Mouse (Mus musculus) heart, embryonic 11.5 days (tissue): ENCODE results near the gene Gadd45g. TPM values are rescaled to one million over a fixed set of nuclear protein-coding genes. Genes with fewer than 3 reads are reported as not detected.

Source experiments
- ATAC-seq: fragments of 200-750 bp; cut with Nextera tagmentation; replicated peaks from 2 replicates; pipeline ENCODE4 v1.8.0; 2017; ENCODE audit warnings: moderate library complexity; ENCODE audit not compliant: insufficient number of reproducible peaks, low FRiP score, low TSS enrichment
- H3K27ac ChIP-seq: fragments of 300-500 bp; sonication (generic); 2 replicates; pipeline ENCODE4 v1.5.1; 2014; ENCODE audit warnings: mild to moderate bottlenecking, low read depth, low read length
- H3K27me3 ChIP-seq: fragments of 300-500 bp; sonication (generic); 2 replicates; pipeline ENCODE4 v1.6.1; 2014; ENCODE audit warnings: mild to moderate bottlenecking, low read length, mixed read lengths; ENCODE audit not compliant: control insufficient read depth, insufficient read depth
- H3K36me3 ChIP-seq: fragments of 300-500 bp; sonication (generic); 2 replicates; pipeline ENCODE4 v1.6.1; 2014; ENCODE audit warnings: mild to moderate bottlenecking, low read length, moderate library complexity, mixed read lengths; ENCODE audit not compliant: control insufficient read depth, insufficient read depth
- H3K4me1 ChIP-seq: fragments of 300-500 bp; sonication (generic); 2 replicates; pipeline ENCODE4 v1.6.1; 2014; ENCODE audit warnings: low read length; ENCODE audit not compliant: control insufficient read depth, insufficient read depth
- H3K4me2 ChIP-seq: fragments of 300-500 bp; sonication (generic); 2 replicates; pipeline ENCODE4 v1.6.1; 2014; ENCODE audit warnings: mild to moderate bottlenecking, moderate library complexity
- H3K4me3 ChIP-seq: fragments of 300-500 bp; sonication (generic); 2 replicates; pipeline ENCODE4 v1.5.1; 2014; ENCODE audit warnings: low read depth, low read length
- H3K9ac ChIP-seq: fragments of 300-500 bp; sonication (generic); 2 replicates; pipeline ENCODE4 v1.6.1; 2014; ENCODE audit warnings: mild to moderate bottlenecking, low read depth, low read length, moderate library complexity
- H3K9me3 ChIP-seq: fragments of 300-500 bp; sonication (generic); replicated peaks from 2 replicates; pipeline ENCODE4 v1.6.1; 2016; ENCODE audit warnings: low read length; ENCODE audit not compliant: control insufficient read depth
- WGBS: fragments of 180-500 bp; shearing (Covaris S2); extraction: QIAGEN DNeasy Blood & Tissue Kit; methylation state at CpG from one replicate; pipeline ENCODE4 v1.1.7; 2014; ENCODE audit not compliant: insufficient replicate concordance; 5-methylcytosine and 5-hydroxymethylcytosine counted together
- polyA plus RNA-seq: library from polyadenylated mRNA; unstranded; fragments of >200 nt; fragmentation: Nextera tagmentation; extraction: Ambion mirVana; gene quantifications from 2 replicates; pipeline ENCODE4 v1.2.1, GENCODE M21; 2014

Gadd45g gene
- polyA plus RNA-seq, 1 experiment from 2014 or later, result 45.3 TPM

GRCm38 (mm10) chr13:51866151-51866659 lies 19.7 kb downstream of the Gadd45g start:
- Histone ChIP-seq H3K9ac (no peak overlapping the region), H3K36me3 (no peaks in the 10 kb centered on the region), H3K9me3 (no peaks in the 10 kb centered on the region), H3K4me2 (no peak overlapping the region), H3K4me1 (peaks cover 10% of the 10 kb centered on the region), H3K4me3 (no peak overlapping the region), H3K27ac (no peak overlapping the region), H3K27me3 (peaks cover 3% of the 10 kb centered on the region; the same call in 1 of the 2 replicates)
- no peak for ATAC-seq
- 69% methylated on average over 11 of the region's 11 CpGs for WGBS

- H3K4me1 ChIP-seq, result peaks cover 10% of the 10 kb centered on the region
- no peak overlapping the region for H3K27ac ChIP-seq
- ATAC-seq, result 0 out of 2 replicates have a peak, but pooled peaks have one; percentile 18
- no peak overlapping the region for H3K4me3 ChIP-seq
- H3K9ac ChIP-seq, result no peak overlapping the region; the same call in 1 of the 2 replicates
- no peak overlapping the region for H3K4me2 ChIP-seq
- no peaks in the 10 kb centered on the region for H3K9me3 ChIP-seq
- 48% methylated on average over 12 of the region's 12 CpGs for WGBS
- no peaks in the 10 kb centered on the region for H3K36me3 ChIP-seq
- peaks cover 3% of the 10 kb centered on the region; the same call in 1 of the 2 replicates for H3K27me3 ChIP-seq
Observed at GRCm38 (mm10) chr13:51868491-51869128, 22.1 kb downstream of the Gadd45g start.

DNA sequence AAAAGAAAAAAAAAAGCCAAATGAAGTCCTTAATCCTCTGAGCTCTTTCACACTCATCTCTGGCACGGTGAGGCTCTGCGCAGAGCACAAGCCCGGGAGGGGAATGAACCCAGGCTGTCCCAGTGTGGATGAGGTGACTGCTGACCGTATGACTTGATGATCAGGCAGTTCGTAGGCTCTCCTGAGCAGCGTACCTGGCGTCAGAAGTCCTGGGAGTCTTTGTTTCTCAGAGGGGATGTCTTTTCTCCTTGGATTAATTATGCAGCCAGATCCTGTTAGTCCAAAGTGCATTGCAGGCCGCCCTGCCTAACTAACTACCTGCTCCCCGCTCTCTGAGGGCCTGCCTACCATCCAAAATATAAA lies 22.6 kb downstream of the Gadd45g start:
- Histone ChIP-seq H3K4me3 (no peak overlapping the region), H3K27ac (no peak overlapping the region), H3K36me3 (no peaks in the 10 kb centered on the region), H3K9me3 (no peaks in the 10 kb centered on the region), H3K4me1 (peaks cover 10% of the 10 kb centered on the region), H3K4me2 (no peak overlapping the region), H3K27me3 (peaks cover 3% of the 10 kb centered on the region; the same call in 1 of the 2 replicates), H3K9ac (no peak overlapping the region)
- WGBS, result 72% methylated on average over 9 of the region's 9 CpGs
- no peak for ATAC-seq

DNA sequence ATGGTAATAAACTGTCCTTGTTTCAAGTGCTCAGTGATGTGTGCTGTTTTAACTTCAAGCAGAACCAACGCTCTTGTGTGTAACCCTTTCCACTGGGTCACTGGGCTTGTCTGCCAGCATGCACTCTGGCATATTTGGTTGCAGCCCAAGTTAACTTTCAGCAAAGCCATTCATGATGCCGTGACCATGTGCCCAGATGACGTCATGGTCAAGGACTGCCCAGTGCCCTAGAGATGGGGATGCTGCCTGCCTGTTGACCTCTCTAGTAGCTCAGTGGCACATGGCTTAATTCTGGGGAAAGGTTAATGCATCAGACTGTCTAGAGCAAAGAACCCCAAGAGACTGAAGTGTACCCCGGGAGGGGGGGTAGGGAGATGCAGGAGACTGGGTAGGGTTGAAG lies 24.7 kb downstream of the Gadd45g start:
- H3K4me2 ChIP-seq, result no peak overlapping the region
- peaks cover 8% of the 10 kb centered on the region for H3K4me1 ChIP-seq
- H3K9ac ChIP-seq, result no peak overlapping the region
- H3K27me3 ChIP-seq, result peaks cover 3% of the 10 kb centered on the region; the same call in 1 of the 2 replicates
- no peak for ATAC-seq
- no peaks in the 10 kb centered on the region for H3K9me3 ChIP-seq
- H3K36me3 ChIP-seq, result no peaks in the 10 kb centered on the region
- 89% methylated on average over 4 of the region's 4 CpGs for WGBS
- H3K4me3 ChIP-seq, result no peak overlapping the region
- H3K27ac ChIP-seq, result no peak overlapping the region

GRCm38 (mm10) chr13:51872252-51872962 lies 25.9 kb downstream of the Gadd45g start:
- Histone ChIP-seq H3K27me3 (peaks cover 3% of the 10 kb centered on the region; the same call in 1 of the 2 replicates), H3K4me3 (no peak overlapping the region), H3K9ac (no peak overlapping the region), H3K4me1 (peaks cover 4% of the 10 kb centered on the region; the same call in 1 of the 2 replicates), H3K9me3 (no peaks in the 10 kb centered on the region), H3K36me3 (no peaks in the 10 kb centered on the region), H3K4me2 (no peak overlapping the region), H3K27ac (no peak overlapping the region)
- no peak for ATAC-seq
- WGBS, result 83% methylated on average over 9 of the region's 9 CpGs

DNA sequence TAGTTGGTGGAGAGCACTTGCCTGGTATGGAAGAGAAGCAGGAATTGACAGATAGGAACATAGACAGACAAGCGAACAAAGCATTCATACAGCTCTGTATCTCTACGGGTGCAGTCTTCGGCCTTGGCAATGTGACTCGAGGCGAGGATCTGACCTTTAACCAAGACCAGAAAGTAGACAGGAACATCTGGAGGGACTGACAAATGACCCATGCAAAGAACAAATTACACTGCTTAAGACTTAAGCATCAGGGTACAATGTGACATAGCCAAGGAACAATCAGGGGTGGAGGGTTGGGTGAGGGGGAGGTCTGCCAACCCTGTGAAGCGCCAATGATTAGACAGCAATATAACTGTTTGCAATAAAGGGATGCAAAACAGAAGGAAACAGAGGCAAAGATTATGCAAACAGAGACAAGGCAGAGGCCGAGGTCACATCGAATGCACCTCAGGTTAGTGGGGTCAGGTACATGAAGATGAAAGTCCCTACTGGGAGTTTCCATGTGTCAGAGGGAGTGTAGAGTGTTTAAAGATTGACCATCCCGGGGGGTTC lies 26.6 kb downstream of the Gadd45g start:
- ATAC-seq, result no peak
- Histone ChIP-seq H3K9ac (no peak overlapping the region), H3K9me3 (no peaks in the 10 kb centered on the region), H3K4me1 (peaks cover 4% of the 10 kb centered on the region; the same call in 1 of the 2 replicates), H3K4me3 (no peak overlapping the region), H3K27me3 (peaks cover 3% of the 10 kb centered on the region; the same call in 1 of the 2 replicates), H3K27ac (no peak overlapping the region), H3K4me2 (no peak overlapping the region), H3K36me3 (no peaks in the 10 kb centered on the region)
- 84% methylated on average over 9 of the region's 9 CpGs for WGBS

- peaks cover 3% of the 10 kb centered on the region; the same call in 1 of the 2 replicates for H3K27me3 ChIP-seq
- H3K27ac ChIP-seq, result no peak overlapping the region
- no peak overlapping the region for H3K4me3 ChIP-seq
- ATAC-seq, result no peak
- H3K9me3 ChIP-seq, result no peaks in the 10 kb centered on the region
- H3K36me3 ChIP-seq, result no peaks in the 10 kb centered on the region
- H3K4me1 ChIP-seq, result peaks cover under 1% of the 10 kb centered on the region; the same call in 1 of the 2 replicates
- H3K9ac ChIP-seq, result no peak overlapping the region
- 79% methylated on average over 5 of the region's 5 CpGs for WGBS
- no peak overlapping the region for H3K4me2 ChIP-seq
Observed at GRCm38 (mm10) chr13:51873786-51874185, 27.3 kb downstream of the Gadd45g start.

DNA sequence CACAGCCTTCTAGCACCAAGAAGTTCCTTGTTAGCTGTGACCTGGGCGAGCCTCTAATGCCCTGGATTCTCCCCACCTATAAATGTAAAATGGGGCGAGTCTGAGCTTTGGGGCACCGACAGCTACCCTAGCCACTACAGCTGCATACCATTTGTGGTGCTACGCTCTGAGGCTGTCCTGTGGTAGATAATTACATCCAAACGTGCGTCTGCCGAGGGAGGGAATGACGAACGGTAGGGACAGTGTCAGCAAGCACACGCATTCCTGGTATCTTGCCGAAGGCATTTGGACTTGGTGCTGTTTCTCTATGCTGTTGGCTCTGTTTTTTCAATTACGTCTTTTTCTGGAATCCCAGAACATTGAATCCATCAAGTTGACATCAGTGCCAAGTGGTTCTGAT lies 29.7 kb downstream of the Gadd45g start:
- Histone ChIP-seq H3K4me1 (peaks cover 17% of the 10 kb centered on the region), H3K9ac (no peak overlapping the region), H3K4me3 (no peak overlapping the region), H3K27ac (no peak overlapping the region), H3K4me2 (no peak overlapping the region), H3K36me3 (no peaks in the 10 kb centered on the region), H3K9me3 (no peaks in the 10 kb centered on the region), H3K27me3 (no peaks in the 10 kb centered on the region)
- ATAC-seq, result no peak
- WGBS, result 73% methylated on average over 12 of the region's 12 CpGs
